Mouse (Mus musculus): ENCODE results near the gene F2. TPM values are rescaled to one million over a fixed set of nuclear protein-coding genes. Genes with fewer than 3 reads are reported as not detected.
"Not testable (repeated sequence)": the region's sequence is repeated elsewhere in the genome, so short reads cannot be mapped to it uniquely, and the experiment has no call there.

Gene F2
- polyA plus RNA-seq, 1 experiment = not detected

DNA sequence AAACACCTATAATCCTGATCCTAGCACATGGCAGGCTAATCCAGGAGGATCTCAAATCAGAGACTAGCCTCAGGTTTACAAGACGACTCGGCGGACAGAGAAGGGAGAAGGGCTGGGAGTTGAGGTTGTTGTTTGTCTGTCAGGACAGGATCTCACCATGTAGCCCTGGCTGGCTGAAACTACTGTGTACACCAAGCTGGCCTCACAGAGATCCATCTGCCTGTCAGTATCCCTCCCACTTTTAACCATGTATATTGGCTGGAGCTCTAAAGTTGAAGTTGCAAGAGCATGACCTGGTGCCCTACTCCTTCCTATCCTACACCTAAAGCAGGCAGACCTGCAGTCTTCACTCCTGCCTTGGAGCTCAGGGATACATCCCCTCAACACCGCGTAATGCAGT, 13.9 kb downstream of the F2 start:
- no peak for TF ChIP-seq POLR2A (IDR thresholded peaks at IDR 0.05; ENCODE audit: borderline replicate concordance, low read depth, low read length)
- no peak for TF ChIP-seq CTCF (IDR thresholded peaks at IDR 0.05; ENCODE audit: low read depth, low read length)
- no peaks in the 10 kb centered on the region for H3K4me1 ChIP-seq (ENCODE audit: control insufficient read depth, insufficient read depth, low read length)
- no peak overlapping the region for H3K4me3 ChIP-seq (ENCODE audit: insufficient read depth, low read length)
- no peak overlapping the region for H3K27ac ChIP-seq (ENCODE audit: insufficient read depth, low read depth, low read length)

- not testable (repeated sequence) for H3K27ac ChIP-seq (ENCODE audit: insufficient read depth, low read depth, low read length); H3K4me1 ChIP-seq (ENCODE audit: control insufficient read depth, insufficient read depth, low read length); H3K4me3 ChIP-seq (ENCODE audit: insufficient read depth, low read length)
Measured at GRCm38 (mm10) chr2:91609370-91609769, 26.8 kb downstream of the F2 start.

DNA sequence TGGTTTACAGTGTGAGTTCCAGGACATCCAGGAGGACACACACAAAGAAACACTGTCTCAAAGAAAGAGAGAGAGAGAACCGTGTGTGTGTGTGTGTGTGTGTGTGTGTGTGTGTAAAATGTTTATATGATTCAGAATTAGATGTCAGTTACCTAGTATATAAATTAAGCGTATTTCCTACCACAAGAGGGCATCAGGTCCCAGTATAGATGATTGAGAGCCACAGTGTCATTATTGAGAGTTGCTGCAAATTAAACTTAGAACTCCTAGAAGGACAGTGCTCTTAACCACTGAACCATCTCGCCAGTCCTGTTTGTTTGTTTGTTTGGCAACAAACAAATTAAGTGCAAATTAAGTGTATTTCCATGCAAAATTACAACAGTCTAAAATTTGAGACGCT, 33.8 kb downstream of the F2 start:
- Histone ChIP-seq H3K4me3 (ENCODE audit: insufficient read depth, low read length) (no peak overlapping the region), H3K4me1 (ENCODE audit: control insufficient read depth, insufficient read depth, low read length) (no peaks in the 10 kb centered on the region), H3K27ac (ENCODE audit: insufficient read depth, low read depth, low read length) (no peak overlapping the region)
- TF ChIP-seq CTCF (IDR thresholded peaks at IDR 0.05; ENCODE audit: low read depth, low read length) (no peak), POLR2A (IDR thresholded peaks at IDR 0.05; ENCODE audit: borderline replicate concordance, low read depth, low read length) (no peak)

DNA sequence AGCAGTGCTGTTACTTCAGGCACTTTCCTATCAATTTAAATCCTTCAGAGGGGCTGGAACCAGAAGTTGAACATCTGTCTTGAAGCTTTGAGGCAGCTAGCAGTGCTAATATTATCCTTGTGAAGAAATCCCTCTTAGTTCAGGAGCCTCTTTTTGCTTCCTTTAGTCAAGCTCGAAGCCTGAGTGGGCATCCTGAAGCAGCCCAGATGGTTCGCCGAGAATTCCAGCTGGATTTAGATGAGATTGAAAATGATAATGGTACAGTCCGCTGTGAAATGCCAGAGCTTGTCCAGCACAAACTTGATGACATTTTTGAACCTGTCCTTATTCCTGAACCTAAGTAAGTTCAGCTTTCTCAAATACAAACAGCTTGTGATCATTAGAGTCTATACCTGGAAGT, 35.7 kb downstream of the F2 start:
- H3K27ac ChIP-seq (ENCODE audit: insufficient read depth, low read depth, low read length) = no peak overlapping the region
- TF ChIP-seq POLR2A (IDR thresholded peaks at IDR 0.05; ENCODE audit: borderline replicate concordance, low read depth, low read length) = no peak
- TF ChIP-seq CTCF (IDR thresholded peaks at IDR 0.05; ENCODE audit: low read depth, low read length) = no peak
- no peak overlapping the region for H3K4me3 ChIP-seq (ENCODE audit: insufficient read depth, low read length)
- H3K4me1 ChIP-seq (ENCODE audit: control insufficient read depth, insufficient read depth, low read length) = no peaks in the 10 kb centered on the region

DNA sequence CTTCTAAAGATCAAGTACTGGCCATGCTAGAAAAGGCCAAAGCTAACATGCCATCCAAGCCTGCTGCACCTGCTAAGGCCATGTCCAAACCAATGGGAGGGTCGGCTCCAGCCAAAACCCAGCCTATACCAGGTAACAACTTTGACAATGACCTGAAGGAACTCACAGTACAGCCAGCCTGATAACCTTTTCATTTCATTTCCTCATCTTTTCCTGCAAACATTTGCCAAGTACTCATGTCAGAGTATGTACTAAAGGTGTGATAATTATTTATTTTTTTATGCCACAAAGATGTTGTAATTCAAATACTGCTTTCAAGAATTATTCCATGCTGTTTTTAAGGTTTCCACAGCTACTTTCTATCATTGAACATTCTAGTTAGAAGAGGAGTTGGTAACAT, 50.0 kb downstream of the F2 start:
- Histone ChIP-seq H3K27ac (ENCODE audit: insufficient read depth, low read depth, low read length) (no peak overlapping the region), H3K4me1 (ENCODE audit: control insufficient read depth, insufficient read depth, low read length) (no peaks in the 10 kb centered on the region)
- TF ChIP-seq CTCF (IDR thresholded peaks at IDR 0.05; ENCODE audit: low read depth, low read length) (no peak), POLR2A (IDR thresholded peaks at IDR 0.05; ENCODE audit: borderline replicate concordance, low read depth, low read length) (no peak)

DNA sequence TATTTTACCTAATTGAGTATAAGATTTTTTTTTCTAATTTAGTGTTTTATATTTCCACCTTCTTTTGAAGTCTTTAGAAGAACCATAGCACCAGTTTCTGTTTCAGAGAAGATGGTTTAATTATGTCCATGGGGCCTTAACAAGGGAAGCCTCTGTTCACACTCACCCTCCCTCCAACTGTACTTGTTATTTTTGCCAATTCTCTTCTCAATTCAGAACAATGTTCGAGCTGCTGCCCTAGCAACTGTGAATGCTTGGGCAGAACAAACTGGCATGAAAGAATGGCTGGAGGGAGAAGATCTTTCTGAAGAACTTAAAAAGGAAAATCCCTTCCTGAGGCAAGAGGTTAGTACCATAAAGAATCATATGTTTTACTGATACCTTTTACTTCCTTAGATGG, 55.3 kb downstream of the F2 start:
- Histone ChIP-seq H3K4me1 (ENCODE audit: control insufficient read depth, insufficient read depth, low read length) (no peaks in the 10 kb centered on the region), H3K27ac (ENCODE audit: insufficient read depth, low read depth, low read length) (no peak overlapping the region), H3K4me3 (ENCODE audit: insufficient read depth, low read length) (no peak overlapping the region)
- TF ChIP-seq CTCF (IDR thresholded peaks at IDR 0.05; ENCODE audit: low read depth, low read length) = no peak
- no peak for TF ChIP-seq POLR2A (IDR thresholded peaks at IDR 0.05; ENCODE audit: borderline replicate concordance, low read depth, low read length)

More for the DNA sequence above, 50.0 kb downstream of the F2 start:
- no peak overlapping the region for H3K4me3 ChIP-seq (ENCODE audit: insufficient read depth, low read length)

Other genes with a start within 250 kb of the F2 start
- 8.1 and 14.2 TPM in 2 replicates for gene 1110051M20Rik, start 191.7 kb downstream of the F2 start, polyA plus RNA-seq (2012; ENCODE audit: insufficient read depth, insufficient read length, missing spikeins)
- 3.4 and 3.8 TPM in 2 replicates for gene Lrp4, start 178.9 kb downstream of the F2 start, polyA plus RNA-seq (2012; ENCODE audit: insufficient read depth, insufficient read length, missing spikeins)
- gene Ckap5, start 109.7 kb downstream of the F2 start, polyA plus RNA-seq (2012; ENCODE audit: insufficient read depth, insufficient read length, missing spikeins) = 31.8 and 40.1 TPM in 2 replicates
- 12.5 and 17.5 TPM in 2 replicates for gene Zfp408, start 13.4 kb upstream of the F2 start, polyA plus RNA-seq (2012; ENCODE audit: insufficient read depth, insufficient read length, missing spikeins)
- gene Arhgap1, start 13.4 kb upstream of the F2 start, polyA plus RNA-seq (2012; ENCODE audit: insufficient read depth, insufficient read length, missing spikeins) = 66.6 and 88.4 TPM in 2 replicates
- gene Atg13, start 74.2 kb upstream of the F2 start, polyA plus RNA-seq (2012; ENCODE audit: insufficient read depth, insufficient read length, missing spikeins) = 28.8 and 35.7 TPM in 2 replicates
- gene Harbi1, start 74.4 kb upstream of the F2 start, polyA plus RNA-seq (2012; ENCODE audit: insufficient read depth, insufficient read length, missing spikeins) = 4.8 and 4.9 TPM in 2 replicates
- 24.0 and 26.3 TPM in 2 replicates for gene Ambra1, start 93.7 kb upstream of the F2 start, polyA plus RNA-seq (2012; ENCODE audit: insufficient read depth, insufficient read length, missing spikeins)

All from bone marrow macrophage, adult 2 months (primary cell).